Mouse (Mus musculus): ENCODE results near the gene Rad54l2.

The Rad54l2 gene

DNA sequence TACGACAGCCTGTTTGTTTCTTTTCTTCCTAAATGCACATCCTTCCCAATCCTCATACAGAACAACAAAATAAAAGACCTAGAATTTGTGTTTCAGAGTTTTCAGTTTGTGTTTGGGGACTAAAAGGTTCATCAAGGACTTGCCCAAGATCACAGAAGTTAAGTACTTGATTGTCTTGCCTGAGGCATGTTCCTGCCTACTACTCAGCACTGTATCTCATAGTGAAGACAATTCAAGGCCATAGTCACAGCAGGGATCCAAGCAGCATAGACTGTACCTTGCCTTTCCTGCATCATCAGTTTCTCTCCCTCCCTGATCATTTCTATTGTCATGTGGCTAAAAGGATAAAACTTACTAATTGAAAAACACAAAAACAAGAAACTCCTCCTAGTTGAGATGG is 49.0 kb downstream of the Rad54l2 start:
- no peak for DNase-seq

DNA sequence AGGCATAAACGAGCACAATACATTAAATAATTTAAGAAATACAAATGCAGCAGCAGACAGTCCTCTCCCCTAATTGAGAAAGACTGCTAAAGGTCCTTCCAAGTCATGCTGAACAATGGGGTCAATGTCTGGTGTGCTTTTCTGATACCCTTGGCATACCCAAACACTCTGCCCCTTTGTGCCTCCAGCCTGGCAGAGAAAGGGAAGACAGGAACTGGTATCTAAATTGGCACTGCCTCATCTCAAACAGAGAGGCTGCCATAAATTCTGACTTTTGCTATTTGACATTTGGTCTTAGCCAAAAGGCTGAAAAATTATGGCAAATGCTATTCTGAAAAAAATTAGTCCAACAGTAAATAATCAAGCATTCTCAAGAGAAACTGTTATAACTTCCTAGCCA is 49.9 kb downstream of the Rad54l2 start:
- DNase-seq, result no peak

DNA sequence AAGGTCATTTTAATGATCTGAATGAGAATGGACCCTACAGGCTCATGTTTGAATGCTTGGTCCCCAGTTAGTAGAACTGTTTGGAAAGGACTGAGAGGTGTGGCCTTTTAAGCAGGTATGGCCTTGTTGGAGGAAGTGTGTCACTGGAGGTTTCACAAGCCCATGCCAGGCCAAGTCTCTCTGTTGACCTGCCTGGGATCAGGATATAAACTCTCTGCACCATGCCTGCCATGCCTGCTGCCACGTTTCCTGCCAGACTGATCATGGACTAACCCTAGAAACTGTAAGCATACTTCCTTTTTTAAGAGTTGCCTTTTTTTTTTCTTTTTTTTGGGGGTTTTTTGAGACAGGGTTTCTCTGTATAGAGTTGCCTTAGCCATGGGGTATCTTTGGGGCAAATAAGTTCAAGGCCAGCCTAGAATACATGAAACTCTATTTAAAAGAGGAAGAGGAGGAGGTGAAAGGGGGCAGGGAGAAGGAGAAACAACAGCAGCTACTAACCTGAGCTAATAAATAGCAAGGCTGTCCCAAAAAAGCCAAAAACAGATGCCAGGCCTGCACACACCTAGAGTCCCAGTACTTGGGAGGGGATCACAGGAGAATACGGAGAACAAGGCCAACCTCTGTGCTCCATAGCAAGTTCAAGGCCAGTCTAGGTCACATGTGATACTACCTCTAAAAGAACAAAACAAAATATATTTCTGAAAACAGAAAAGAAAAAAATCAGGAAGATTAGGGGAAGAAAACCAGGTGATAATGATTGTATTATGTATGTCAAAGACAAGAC is 50.6 kb downstream of the Rad54l2 start:
- DNase-seq, result no peak

DNA sequence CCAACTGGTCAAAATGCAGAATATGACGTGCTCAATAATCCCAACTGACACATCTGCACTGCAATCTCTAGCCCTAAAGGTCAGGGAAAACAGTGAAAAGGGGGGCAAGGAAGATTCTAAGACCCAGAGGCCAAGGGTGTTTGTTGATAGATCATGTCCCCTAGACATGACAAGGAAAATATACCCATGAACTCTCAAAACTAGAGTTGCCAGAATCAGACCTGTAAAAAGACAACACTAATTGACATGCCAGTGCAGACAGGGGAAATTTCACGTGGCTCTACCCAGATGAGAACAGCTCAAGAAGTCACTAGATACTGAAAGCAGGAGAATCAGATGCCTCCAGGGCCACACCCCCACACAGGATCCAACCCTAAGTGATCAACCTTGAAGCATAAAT is 55.3 kb downstream of the Rad54l2 start:
- no peak for DNase-seq

DNA sequence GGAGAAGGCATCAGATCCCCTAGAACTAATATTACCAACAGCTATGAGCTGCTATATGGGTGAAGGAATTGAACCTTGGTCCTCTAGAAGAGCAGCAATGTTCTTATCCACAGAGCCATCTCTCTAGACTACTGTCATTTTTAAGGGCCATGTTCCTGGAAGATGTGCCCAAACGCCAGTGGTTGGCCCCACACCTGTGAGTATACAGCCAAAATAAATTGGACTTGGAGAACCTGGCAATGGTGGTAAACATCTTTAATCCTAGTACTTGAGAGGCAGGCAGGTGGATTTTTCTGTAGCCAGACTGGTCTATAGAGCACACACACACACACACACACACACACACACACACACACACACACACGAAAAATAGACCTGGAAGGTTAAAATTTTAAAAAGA is 59.6 kb downstream of the Rad54l2 start:
- DNase-seq, result no peak

DNA sequence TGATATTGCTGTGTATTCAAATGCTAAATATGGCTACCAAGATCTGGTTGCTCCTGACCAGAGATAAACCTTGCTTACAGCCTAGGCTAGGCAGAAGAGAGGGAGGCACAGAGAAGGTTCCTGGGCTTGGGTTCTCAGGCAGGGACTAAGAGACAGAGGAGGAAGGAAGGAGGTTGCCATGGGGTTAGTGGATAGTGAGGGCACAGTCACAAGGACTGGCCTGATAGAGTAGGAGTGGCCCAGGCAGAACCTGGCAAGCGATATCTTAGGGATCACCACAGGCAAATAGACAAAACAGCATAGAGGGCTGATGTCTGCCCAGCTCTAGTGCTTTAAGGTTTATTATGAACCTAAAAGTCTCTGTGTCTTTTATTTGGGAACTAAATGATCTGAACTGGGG is 62.1 kb downstream of the Rad54l2 start:
- no peak for DNase-seq

DNA sequence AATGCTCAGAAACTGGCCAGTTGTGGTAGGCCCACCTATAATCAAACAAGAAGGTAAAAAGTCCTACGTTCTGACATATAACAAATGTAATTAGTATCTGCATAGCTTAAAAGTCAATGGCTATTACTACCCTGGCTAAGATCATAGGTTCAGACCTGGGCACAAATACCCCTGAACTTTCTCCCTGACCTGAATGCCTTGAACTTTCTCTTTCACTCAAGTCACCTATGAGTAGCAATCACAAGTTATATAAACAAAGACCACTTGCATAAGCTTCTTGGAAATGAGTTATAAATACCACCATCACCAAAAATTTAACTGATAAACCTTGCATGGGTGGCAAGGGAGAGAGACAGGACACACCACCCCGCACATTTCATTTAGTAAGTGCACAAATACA is 63.6 kb downstream of the Rad54l2 start:
- DNase-seq, result no peak

DNA sequence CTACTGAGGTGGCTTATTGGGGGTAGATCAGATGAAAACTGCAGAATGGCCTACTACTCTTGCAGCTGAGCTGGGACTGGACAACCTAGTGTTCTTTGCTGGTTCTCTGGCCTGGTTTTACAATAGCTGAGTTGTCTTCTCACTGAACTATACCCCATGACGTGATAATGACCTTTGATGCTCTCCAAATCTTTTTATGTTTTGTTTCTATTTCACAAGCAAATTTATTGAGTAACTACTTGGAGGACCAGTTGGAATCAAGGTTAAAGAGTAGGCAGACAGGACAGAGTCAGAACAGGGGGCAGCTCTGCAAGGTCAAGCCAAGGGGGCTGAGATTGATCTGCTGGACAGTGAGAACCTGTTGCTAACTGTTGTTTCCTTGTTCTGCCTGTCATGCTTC is 64.1 kb downstream of the Rad54l2 start:
- no peak for DNase-seq

DNA sequence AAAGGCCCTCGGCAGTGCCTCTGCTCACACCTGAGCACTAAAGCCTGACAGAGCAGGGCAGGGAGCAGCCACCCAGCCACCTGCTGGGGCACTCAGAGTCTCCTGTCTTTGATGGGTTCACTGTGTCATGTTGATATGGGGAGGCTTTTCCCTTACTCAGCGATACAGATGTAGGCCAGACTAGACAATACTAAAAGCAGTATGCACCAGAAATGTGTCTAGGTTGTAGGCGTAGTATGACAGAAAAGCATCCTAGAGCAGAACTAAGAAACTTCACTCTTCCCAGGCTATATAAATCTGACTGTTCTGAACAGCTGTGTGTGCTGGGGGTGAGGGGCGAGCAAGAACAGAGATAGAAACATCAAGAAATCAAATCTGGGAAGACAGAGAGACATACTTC is 72.3 kb downstream of the Rad54l2 start:
- DNase-seq, result no peak

DNA sequence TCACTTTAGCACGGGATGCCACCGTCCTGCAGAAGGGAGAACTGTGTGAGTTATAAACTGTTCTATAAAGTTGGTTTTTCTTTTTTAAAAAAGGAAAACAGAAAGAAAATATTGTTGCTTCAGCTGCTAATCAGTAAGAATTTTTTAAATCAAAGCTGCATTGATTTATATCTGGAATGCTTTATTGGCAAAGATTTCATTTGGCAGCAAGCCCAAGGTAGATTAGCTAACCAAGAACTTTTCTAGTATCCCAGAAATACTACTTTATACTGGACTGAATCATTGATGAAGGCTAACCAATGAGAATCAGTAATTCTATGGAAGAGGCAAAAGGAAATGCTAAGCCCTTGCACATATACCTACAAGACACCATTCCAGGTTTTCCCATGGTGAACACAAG is 72.8 kb downstream of the Rad54l2 start:
- no peak for DNase-seq

DNA sequence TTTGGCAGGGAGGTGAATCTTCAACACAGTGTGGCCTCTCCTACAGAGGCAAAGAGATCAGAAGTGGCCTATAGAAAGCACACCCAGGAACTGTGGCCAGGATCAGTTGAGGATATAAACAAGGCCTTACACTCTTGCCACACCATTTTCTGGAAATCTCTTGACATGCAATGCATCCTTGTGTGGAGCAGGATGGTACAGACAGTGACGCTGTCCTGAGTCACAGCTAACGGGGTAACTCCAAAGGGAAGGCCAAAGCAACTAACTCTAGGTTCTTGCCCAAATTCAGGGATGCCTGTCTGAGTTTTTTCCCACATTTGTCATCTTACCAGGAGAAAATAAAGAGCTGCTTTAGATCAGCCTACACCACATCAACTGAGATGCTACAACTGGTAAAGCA is 76.5 kb downstream of the Rad54l2 start:
- no peak for DNase-seq

DNA sequence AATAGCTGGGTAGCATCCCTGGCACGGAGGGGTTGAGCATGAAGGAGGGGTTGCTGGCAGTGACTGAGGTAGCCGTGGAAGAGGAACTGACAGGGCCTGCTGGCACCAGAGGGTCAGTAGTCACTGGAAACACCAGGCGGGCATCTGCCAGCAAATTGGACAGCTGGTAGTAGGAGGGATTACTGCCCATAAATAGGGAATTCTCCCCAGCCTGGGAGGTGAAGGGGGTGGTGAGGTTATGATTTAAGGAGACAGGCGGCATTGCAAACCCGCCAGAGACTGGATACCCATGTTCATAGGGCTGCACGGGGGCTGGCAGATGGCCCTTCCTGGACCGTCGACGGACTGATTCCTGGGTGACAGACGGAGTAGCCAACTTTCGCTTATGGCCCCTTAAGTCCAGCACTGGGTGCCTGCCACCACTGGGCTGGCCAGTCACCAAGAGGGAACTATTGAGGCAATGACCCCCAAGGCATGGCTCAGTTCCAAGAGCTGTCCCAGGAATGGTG is 96.0 kb downstream of the Rad54l2 start:
- peak; percentile 84 to 89 for DNase-seq

DNA sequence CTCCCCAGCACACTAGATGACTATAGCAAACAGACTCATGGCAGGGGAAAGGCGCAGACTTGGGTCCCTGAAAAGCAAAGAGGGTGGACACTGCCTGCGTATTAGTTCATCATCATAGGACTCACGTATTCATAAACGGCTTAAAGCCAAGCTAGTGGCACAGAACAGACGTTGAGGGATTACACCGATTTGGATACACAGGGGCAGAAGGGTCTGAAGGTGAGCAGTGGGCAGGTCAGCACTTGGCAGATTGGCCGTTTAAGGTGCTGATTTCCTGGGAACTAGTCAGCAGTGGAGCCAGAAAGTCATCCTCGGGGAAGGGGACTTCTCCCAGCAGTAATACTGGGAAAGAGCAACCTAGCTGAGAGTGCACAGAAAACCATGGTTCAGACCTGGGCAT is 100.2 kb downstream of the Rad54l2 start:
- DNase-seq, result no peak

DNA sequence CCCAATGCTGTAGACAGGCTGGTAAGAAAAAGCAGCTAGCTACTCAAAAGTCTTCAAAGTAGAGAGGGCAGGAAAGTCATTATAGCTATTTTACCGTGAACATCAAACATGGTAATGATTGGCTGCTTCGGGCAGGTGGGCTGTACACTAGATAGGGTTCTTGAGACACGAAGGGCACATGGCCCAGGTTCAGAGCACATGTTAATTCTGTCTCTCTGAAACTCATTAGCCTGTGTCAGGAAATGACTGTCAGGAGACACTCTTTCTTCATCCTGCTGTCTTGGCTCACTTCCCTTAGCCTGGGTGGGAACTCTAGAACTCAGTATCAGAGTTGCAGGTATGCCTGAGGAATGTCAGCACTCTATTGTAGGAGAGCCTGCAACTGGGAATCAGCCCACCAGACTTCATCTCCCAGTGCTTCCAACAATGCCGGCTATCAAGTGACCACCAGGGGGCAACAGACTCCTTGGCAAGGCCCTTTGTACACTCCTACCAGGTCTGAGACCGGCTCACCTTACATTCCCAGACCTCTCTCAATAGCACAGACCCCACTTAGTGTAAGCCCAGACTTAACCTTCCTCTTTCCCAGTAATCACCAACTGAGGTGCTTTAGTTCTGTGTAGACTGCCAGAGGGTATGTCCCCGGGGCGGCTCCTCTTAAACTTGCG is 101.9 kb downstream of the Rad54l2 start:
- DNase-seq, result peak; percentile 88 to 92

DNA sequence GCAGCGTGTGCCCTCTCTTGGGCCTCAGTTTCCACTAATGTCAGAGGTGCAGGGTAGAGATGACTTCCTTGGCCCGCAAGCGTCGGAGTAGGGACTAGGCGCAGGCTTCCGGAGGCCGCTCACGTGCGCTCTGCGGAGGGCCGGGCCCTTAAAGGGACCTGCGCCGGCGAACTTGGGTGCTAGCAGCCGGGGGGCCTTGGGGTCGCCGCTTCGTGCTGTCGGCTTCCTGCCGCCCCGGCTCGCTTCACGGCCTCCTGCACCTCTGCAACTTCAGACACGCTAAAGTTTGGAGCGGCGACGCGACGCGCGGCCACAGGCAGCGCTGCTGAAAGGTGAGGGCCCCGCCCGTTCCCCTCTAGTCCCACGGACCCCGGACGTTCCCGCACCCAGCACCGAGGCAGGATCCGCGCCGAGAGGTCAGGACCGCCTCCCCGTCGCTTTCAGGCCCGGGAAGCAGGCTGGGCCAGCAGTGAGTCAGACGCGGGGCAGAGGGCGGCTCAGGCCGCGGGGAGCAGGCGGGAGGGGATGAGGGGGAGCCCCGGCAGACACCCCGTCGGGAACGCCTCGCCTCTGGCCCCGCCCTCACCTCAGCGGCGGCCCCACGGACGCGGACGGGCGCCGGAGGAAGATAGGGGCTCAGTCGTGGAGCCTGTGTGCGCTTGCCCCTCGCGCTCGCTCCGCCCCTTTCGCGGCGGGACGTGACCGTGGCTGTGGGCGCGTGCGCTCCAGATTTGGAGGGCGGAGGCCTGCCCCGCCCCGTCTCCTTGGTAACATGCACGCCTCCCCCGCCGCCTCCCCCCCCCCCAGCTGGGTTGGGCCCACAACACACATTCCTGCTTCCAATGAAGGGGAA is 103.5 kb downstream of the Rad54l2 start, which contains the start of gene Tex264:
TSS of gene Tex264 (minus strand) at position 679 of the 853 bp plus-strand sequence.
- DNase-seq, result peak; percentile 88 to 93

DNA sequence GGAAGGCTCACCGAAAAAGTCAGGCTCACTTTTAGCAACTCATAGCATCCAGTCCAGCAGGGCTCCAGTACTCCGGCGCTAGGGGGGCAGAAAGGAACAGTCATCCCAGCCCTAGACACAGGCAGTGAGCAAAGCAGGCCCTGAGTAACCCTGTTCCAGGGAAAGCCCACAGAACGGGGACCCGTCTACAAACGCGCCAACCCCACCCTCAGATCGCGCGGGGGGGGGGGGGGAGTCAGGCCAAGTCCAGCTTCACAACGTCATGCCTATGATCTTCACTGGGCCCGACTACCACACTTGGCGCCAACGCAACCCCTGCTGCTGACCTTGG is 104.1 kb downstream of the Rad54l2 start:
- DNase-seq, result peak in 1 of 2 experiments; percentile 48

DNA sequence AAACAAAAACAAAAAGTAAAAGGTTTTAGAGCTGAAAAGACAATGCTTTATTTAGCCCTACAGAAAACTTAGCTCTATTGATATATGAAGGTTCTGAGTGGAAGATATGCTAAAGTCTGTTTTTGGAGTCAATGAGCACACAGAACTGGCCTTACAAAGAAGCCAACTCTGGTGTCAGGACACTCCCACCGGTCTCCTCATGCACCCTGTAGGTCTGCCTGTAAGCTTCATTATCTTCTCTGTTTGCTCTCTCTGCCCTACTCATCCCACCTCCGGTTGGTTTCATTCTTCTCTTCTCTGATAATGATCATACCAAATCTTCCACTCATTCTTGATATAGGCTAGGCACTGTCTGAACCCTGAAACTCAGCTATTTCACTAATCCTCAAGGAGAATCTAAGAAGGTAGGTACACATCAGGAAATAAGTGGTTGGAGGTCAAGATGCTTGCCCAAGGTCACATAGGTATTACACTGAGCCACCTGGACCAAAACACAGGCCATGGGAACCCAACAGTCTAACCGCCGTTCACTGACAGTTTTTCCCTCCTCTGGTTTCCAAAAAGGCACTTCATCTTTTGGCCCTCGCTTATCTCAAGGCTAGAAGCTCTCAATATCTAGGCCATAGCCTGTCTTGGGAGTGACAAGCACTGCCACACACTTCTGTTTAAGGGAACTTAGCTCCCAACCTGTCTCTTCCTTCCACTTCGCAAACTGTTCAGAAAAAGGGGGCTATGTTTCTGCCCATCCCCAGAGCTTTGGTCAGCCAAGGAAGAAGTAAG is 104.7 kb downstream of the Rad54l2 start:
- DNase-seq, result no peak

DNA sequence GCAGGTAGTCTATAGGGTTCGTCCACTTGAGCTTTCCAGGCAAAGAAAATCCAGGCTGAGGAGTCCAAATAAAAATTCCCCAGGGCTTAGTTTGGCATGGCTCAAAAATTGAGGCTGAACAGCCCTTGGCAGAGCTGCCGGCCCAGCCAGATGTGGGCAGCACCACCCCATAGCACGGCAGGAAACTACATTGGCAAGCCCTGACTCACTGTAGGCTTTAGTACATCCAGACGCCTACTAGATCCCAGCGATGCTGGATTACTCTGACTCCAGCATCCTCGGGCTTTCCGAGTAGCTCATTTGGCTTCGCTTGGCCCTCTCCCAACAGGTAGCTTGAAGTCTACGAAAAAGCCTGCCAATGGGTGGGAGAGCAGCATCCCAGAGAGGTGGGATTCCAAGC is 108.0 kb downstream of the Rad54l2 start:
- no peak for DNase-seq

DNA sequence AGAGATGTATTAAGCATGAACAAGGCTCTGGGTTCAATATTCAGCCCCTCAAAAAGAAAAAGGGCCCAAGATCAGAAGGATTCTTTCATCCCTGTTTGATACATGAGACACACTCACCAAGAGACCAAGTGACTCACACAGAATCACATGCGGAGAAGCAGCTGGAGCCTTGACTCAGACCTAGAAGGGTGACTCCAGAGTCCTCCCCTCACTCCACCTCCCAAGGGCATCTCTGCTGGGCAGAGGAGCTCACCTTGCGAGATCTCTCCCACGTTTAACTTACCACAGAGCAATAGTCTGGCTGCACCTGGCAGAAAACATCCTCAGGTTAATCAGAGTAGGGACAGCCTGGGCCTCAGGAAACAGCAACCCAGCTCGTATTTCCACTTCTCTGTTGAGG is 110.8 kb downstream of the Rad54l2 start:
- DNase-seq, result no peak

DNA sequence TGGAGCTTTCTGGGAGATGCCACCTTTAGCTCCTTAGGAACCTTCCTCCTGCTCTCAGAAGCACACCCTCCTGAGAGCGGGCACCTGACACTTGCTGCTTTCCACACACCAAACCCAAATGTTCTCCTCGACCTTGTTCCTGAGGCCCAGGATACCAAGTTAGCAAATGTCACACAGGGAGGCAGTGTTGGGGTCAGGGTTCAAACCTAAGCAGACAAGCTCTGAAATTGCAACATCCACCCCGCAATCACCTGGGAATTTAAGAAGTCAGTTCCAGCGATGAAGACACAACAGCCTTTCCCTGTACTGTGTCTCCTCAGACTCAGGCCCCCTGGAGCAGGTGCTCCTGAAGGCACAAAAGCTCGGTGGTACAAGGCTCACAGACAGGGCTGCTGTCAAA is 111.3 kb downstream of the Rad54l2 start:
- no peak for DNase-seq

DNA sequence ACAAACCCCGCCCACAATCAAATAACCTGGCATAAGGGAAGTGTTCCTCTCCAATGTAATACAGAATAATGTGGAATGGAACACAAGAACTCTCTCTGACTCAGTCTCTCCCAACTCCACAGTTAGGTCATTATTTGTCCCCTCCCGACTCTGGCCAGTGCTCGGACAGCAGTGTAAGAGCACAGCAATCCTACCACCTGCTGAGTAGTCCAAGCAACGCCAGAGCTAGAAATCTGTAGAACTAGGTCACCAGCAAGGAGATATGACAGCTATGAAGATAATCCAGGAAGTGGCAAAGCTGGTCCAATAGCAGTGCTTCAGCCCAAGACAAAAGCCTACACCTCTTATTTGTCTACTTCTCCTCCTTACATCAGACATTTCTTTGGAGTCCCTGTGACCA is 112.4 kb downstream of the Rad54l2 start:
- DNase-seq, result no peak

DNA sequence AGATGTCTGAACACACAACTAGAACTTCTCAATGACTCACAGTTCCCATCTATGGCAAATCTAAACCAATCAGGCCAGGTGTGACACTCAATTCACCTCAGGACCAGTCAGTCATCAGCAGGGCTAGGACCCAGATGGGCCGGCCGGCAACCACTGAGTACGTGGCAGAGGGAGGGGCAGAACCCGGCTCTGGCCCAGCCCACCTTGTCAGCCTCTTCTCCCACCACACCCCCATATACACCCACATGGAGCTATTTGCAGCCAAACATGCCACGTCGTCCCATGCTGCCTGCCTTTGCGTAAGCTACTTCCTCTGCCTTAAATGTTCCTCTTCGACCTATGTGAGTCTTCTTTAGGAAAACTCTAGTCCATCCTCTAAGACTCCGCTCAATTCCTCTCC is 113.0 kb downstream of the Rad54l2 start:
- DNase-seq, result no peak

DNA sequence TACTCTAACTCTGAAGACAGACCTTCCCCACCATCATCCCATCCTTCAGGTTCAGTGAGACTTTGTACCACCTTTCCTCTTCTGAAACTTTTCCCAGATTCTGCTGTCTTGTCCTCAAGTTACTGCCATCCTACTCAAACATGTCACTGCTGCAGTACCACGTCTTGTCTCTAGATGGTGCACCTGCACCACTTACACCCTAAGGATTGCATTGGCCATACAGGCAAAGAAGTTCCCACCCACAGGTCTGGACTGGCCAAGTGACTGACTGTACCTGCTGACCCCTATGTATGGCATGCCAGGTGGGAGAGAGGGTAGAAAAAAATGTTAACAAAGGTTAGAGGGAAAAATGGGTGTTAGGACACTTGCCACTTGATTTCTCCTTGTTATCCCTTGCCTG is 113.5 kb downstream of the Rad54l2 start:
- DNase-seq, result peak; percentile 91 to 93
